Mouse (Mus musculus): ENCODE measurements around the gene Sdc1. TPM values are rescaled to one million over a fixed set of nuclear protein-coding genes. Genes with fewer than 3 reads are reported as not detected.

The Sdc1 gene
- total RNA-seq, 2 experiments from 2014 or later: 0.42 to 1.5 TPM

GRCm38 (mm10) chr12:8818233-8818672 is 47.1 kb downstream of the Sdc1 start:
- ATAC-seq (replicated peaks; ENCODE audit: poor library complexity): no peak

DNA sequence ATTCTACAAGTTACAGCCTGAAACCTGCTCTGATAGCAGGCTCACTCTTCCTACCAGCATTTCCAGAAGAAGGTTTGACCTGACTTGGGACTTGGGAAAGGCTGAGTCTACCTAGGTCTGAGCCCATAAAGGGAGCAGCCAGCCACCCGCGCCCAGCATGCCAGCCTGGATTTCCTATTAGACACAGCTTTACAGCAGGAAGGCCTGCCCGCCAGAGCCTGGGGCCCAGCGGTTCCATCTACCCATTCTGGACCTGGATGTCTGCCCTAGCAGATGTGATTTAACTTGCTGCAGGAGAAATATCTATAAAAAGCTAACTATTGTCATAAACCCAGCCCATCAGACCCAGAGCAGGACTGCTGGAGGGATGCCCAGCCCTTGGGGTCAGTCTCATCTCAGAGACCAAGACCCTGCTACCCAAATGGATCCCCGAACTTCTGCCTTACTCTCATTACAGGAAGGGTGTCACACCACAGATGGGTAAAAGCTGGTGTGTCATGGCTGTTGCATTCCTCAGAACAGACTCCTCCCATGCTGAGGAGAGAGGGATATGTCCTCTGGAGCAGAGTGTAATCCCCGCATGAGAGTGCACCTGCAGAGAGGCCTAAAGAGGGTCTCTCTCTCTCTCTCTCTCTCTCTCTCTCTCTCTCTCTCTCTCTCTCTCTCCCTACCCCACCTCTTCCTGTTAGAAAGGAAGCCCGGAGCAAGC is 54.0 kb downstream of the Sdc1 start:
- ATAC-seq (replicated peaks; ENCODE audit: poor library complexity): no peak

GRCm38 (mm10) chr12:8827014-8827715 is 56.0 kb downstream of the Sdc1 start:
- ATAC-seq (replicated peaks; ENCODE audit: poor library complexity): no peak

GRCm38 (mm10) chr12:8829032-8829660 is 58.0 kb downstream of the Sdc1 start:
- peak; percentile 53 for ATAC-seq (replicated peaks; ENCODE audit: poor library complexity)

DNA sequence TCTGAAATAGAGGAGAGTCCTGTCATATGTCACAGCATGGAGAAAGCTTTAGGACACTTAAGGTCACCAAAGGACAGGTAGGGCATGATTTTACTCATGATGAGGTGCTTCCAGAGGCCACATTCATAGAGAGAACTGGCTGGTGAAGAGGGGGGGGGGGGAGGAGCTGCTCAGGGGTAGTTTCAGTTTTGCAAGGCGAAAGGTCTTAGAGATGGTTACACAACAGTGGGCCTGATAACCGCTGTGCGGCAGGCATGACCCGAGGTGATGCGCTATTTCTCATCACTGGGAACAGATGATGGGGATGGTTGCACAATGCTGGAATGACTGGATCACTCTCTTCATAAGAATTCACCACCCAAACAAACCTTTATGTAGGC is 58.5 kb downstream of the Sdc1 start:
- ATAC-seq (replicated peaks; ENCODE audit: poor library complexity): peak; percentile 85

- ATAC-seq (replicated peaks; ENCODE audit: poor library complexity): no peak
Observed at GRCm38 (mm10) chr12:8830967-8831635, 60.0 kb downstream of the Sdc1 start.

DNA sequence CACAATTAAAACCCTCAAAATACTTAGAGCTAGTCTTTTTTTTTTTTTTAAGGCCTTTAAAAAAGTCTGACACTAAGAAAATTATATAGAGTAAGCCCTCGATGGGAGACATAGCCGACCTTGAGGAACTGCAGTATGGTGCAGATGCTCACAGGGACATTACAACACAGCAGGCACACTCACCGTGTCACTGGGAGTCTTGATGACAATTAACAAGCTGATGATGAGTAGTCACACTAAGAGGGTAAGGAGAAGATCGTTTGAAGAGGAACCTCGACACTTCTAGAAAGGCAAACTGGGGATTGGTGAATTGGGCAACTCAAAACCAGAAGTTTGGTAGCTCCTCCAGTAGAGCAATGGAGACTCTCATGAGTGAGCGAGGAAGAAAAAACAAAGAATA is 60.6 kb downstream of the Sdc1 start:
- peak; percentile 77 for ATAC-seq (replicated peaks; ENCODE audit: poor library complexity)

- ATAC-seq (replicated peaks; ENCODE audit: poor library complexity): 0 out of 2 replicates have a peak, but pooled peaks have one; percentile 21
Observed at GRCm38 (mm10) chr12:8840782-8841325, 69.7 kb downstream of the Sdc1 start.

DNA sequence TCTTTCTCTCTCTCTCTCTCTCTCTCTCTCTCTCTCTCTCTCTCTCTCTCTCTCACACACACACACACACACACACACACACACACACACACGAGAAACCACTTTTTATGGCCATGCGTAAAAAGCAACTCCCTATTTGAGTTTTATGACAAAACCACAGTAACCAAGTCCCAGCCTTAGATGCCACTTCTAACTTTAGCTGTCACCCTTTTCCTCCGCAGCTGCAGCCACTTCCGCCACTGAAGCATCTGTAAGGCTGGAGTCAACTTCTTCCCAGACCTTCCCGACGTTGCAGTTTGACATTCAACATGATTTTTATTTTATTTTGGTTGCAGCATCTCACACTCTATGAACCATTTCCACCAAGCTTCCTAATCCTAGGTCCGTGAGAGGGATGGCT is 71.6 kb downstream of the Sdc1 start:
- ATAC-seq (replicated peaks; ENCODE audit: poor library complexity): peak; percentile 43; the same call in 1 of the 2 replicates

Other genes starting within 250 kb of the Sdc1 start
- not detected in 2 replicates for gene Slc7a15, start 172.3 kb upstream of the Sdc1 start, total RNA-seq (2015)
- gene Slc7a15, start 172.3 kb upstream of the Sdc1 start, total RNA-seq (2017): not detected in 2 replicates
- 164 and 166 TPM in 2 replicates for gene Pum2, start 97.2 kb upstream of the Sdc1 start, total RNA-seq (2015)
- gene Pum2, start 97.2 kb upstream of the Sdc1 start, total RNA-seq (2017): 116 and 129 TPM in 2 replicates
- 73.2 and 76.6 TPM in 2 replicates for gene Laptm4a, start 150.3 kb downstream of the Sdc1 start, total RNA-seq (2015)
- gene Laptm4a, start 150.3 kb downstream of the Sdc1 start, total RNA-seq (2017): 111 and 119 TPM in 2 replicates
- not detected in 2 replicates for gene Matn3, start 176.6 kb downstream of the Sdc1 start, total RNA-seq (2015)
- gene Matn3, start 176.6 kb downstream of the Sdc1 start, total RNA-seq (2017): not detected in 2 replicates
- gene Wdr35, start 202.6 kb downstream of the Sdc1 start, total RNA-seq (2015): 1.3 and 1.8 TPM in 2 replicates
- gene Wdr35, start 202.6 kb downstream of the Sdc1 start, total RNA-seq (2017): 0.79 and 3.8 TPM in 2 replicates